Mouse (Mus musculus) stomach, postnatal 0 days (tissue): ENCODE results near the gene Stfa2l1. TPM values are rescaled to one million over a fixed set of nuclear protein-coding genes. Genes with fewer than 3 reads are reported as not detected.

Source experiments
- ATAC-seq: fragments of 200-750 bp; cut with Nextera tagmentation; 2 replicates; pipeline ENCODE4 v1.8.0; 2017; ENCODE audit not compliant: low FRiP score, low TSS enrichment
- DNase-seq: peaks from one replicate; pipeline ENCODE4 v3.0.0-alpha.2; 2016; ENCODE audit warnings: low spot score
- H3K27ac ChIP-seq: fragments of 300-500 bp; sonication (generic); replicated peaks from 2 replicates; pipeline ENCODE4 v1.5.1; 2014; ENCODE audit warnings: mild to moderate bottlenecking, control low read depth
- H3K27me3 ChIP-seq: fragments of 300-500 bp; sonication (generic); 2 replicates; pipeline ENCODE4 v1.6.1; 2014; ENCODE audit warnings: low read length; ENCODE audit not compliant: control insufficient read depth, insufficient read depth
- H3K36me3 ChIP-seq: fragments of 300-500 bp; sonication (generic); 2 replicates; pipeline ENCODE4 v1.6.1; 2014; ENCODE audit warnings: low read length, mixed read lengths; ENCODE audit not compliant: control insufficient read depth, insufficient read depth
- H3K4me1 ChIP-seq: fragments of 300-500 bp; sonication (generic); replicated peaks from 2 replicates; pipeline ENCODE4 v1.6.1; 2014; ENCODE audit warnings: antibody characterized with exemption; ENCODE audit not compliant: control insufficient read depth, insufficient read depth
- H3K4me2 ChIP-seq: fragments of 300-500 bp; sonication (generic); replicated peaks from 2 replicates; pipeline ENCODE4 v1.6.1; 2014; ENCODE audit warnings: low read depth, mild to moderate bottlenecking, control low read depth, moderate library complexity
- H3K4me3 ChIP-seq: fragments of 300-500 bp; sonication (generic); 2 replicates; pipeline ENCODE4 v1.5.1; 2014; ENCODE audit warnings: low read depth, low read length, control low read depth
- H3K9ac ChIP-seq: fragments of 300-500 bp; sonication (generic); 2 replicates; pipeline ENCODE4 v1.6.1; 2014; ENCODE audit warnings: mild to moderate bottlenecking, low read length, control low read depth, mixed read lengths
- H3K9me3 ChIP-seq: fragments of 300-500 bp; sonication (generic); 2 replicates; pipeline ENCODE4 v1.6.1; 2016; ENCODE audit warnings: low read length; ENCODE audit not compliant: control insufficient read depth
- CTCF ChIP-seq: IDR thresholded peaks from 2 replicates; pipeline ENCODE4 v1.5.1; 2016; ENCODE audit warnings: antibody characterized with exemption, low read depth, mild to moderate bottlenecking, moderate library complexity
- EP300 ChIP-seq: optimal IDR thresholded peaks from 2 replicates; pipeline ENCODE3; 2016; ENCODE audit warnings: antibody characterized with exemption
- WGBS: fragments of 180-500 bp; shearing (Covaris S2); extraction: QIAGEN DNeasy Blood & Tissue Kit; methylation state at CpG from one replicate; pipeline ENCODE4 v1.1.7; 2014; 5-methylcytosine and 5-hydroxymethylcytosine counted together
- polyA plus RNA-seq: library from polyadenylated mRNA; unstranded; fragments of >200 nt; fragmentation: Nextera tagmentation; extraction: Ambion mirVana; gene quantifications from 2 replicates; pipeline ENCODE4 v1.2.1, GENCODE M21; 2015

Gene Stfa2l1
- polyA plus RNA-seq, 1 experiment from 2014 or later, result 1.8 TPM

DNA sequence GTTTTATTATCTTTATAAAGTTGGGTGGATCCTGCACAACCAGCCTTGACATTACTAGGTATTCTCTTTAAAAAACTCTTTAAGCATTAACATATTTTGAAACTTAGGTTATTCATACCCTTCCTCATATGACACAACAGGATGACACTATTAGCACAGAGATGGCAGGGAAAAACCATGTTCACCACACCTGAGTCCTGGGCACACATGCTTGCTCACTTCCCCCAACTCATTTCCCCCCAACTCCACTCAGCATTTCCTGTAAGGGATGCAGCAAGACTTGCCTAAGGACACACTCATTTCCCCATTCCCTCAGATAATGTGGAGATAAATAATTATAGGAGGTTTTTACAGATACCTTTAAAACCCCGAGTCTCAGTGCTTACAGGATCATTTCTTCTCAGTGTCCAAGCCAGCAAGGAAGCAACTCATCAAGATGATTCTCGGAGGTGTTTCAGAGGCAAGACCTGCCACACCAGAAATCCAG is 53.4 kb downstream of the Stfa2l1 start, which contains the start of gene Gm5416:
Gene Gm5416, plus strand, starts transcription at position 437 of the 487 bp plus-strand sequence.
- H3K27ac ChIP-seq, result no peak within 1 kb of the TSS
- DNase-seq (no peak), ATAC-seq (no peak)
- no peaks in the 10 kb centered on the region for H3K27me3 ChIP-seq
- no peak within 1 kb of the TSS for H3K4me2 ChIP-seq
- no peaks in the 10 kb centered on the region for H3K4me1 ChIP-seq
- TF ChIP-seq EP300, result no peak
- TF ChIP-seq CTCF, result no peak
- H3K9me3 ChIP-seq, result no peaks in the 10 kb centered on the region
- H3K36me3 ChIP-seq, result no peaks in the 10 kb centered on the region
- no peak within 1 kb of the TSS for H3K4me3 ChIP-seq
- H3K9ac ChIP-seq, result no peak within 1 kb of the TSS
- WGBS, result 81% methylated on average over 2 of the region's 2 CpGs

Other genes with a start within 250 kb of the Stfa2l1 start
- gene Parp9, start 218.3 kb upstream of the Stfa2l1 start, polyA plus RNA-seq, result 9.5 and 9.8 TPM in 2 replicates
- 4.4 and 4.9 TPM in 2 replicates for gene Dtx3l, start 217.7 kb upstream of the Stfa2l1 start, polyA plus RNA-seq
- 19.5 and 20.3 TPM in 2 replicates for gene Kpna1, start 178.1 kb upstream of the Stfa2l1 start, polyA plus RNA-seq
- gene Wdr5b, start 115.6 kb upstream of the Stfa2l1 start, polyA plus RNA-seq, result 5.1 TPM in 2 replicates
- gene Fam162a, start 85.2 kb upstream of the Stfa2l1 start, polyA plus RNA-seq, result 416 and 424 TPM in 2 replicates
- gene Ccdc58, start 85.1 kb upstream of the Stfa2l1 start, polyA plus RNA-seq, result 49.8 and 52.1 TPM in 2 replicates
- 107 and 119 TPM in 2 replicates for gene Csta1, start 25.6 kb upstream of the Stfa2l1 start, polyA plus RNA-seq
- 2.7 and 3.8 TPM in 2 replicates for gene Gm5483, start 27.4 kb downstream of the Stfa2l1 start, polyA plus RNA-seq
- gene Gm5416, start 53.6 kb downstream of the Stfa2l1 start, polyA plus RNA-seq, result 0.44 TPM in 1 of 2 replicates, not detected in the other
- gene 2010005H15Rik, start 64.7 kb downstream of the Stfa2l1 start, polyA plus RNA-seq, result 1.5 and 1.7 TPM in 2 replicates
- 37.1 and 38.6 TPM in 2 replicates for gene Stfa1, start 120.1 kb downstream of the Stfa2l1 start, polyA plus RNA-seq
- gene BC117090, start 177.5 kb downstream of the Stfa2l1 start, polyA plus RNA-seq, result 3.8 and 4.6 TPM in 2 replicates
- 275 and 321 TPM in 2 replicates for gene BC100530, start 210.9 kb downstream of the Stfa2l1 start, polyA plus RNA-seq